Mouse (Mus musculus) natural killer cell, adult 2 months (primary cell): ENCODE measurements around the gene Ncln.

Experiments used
- DNase-seq, 2 experiments: peaks; one replicate each; pipeline ENCODE4 v3.0.0; 2022; ENCODE audit warnings: low spot score in 2 of 2

The Ncln gene

GRCm38 (mm10) chr10:81489941-81490340 lies 6.3 kb downstream of the Ncln start:
- no peak for DNase-seq

- no peak for DNase-seq
Measured at GRCm38 (mm10) chr10:81488081-81488480, 8.1 kb downstream of the Ncln start.

DNA sequence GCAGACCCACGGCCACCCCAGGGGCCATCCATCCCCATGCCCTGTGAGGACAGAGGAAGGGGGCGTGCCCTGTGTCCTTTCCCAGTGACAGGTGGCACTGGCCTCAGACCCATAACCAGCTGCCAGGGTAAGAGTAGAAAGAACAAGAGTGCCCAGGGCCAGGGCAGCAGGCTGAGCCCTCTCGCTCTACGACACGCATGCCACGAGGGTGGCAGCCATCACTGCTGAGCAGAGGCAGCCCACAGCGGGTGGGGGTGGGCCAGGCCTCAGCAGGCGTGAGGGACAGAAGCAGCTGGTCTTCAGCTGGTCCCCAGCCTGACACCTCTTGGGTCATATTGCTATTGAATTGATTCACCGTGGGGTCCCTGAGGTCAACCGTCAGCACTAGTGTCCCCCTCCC lies 9.7 kb downstream of the Ncln start:
- no peak for DNase-seq

DNA sequence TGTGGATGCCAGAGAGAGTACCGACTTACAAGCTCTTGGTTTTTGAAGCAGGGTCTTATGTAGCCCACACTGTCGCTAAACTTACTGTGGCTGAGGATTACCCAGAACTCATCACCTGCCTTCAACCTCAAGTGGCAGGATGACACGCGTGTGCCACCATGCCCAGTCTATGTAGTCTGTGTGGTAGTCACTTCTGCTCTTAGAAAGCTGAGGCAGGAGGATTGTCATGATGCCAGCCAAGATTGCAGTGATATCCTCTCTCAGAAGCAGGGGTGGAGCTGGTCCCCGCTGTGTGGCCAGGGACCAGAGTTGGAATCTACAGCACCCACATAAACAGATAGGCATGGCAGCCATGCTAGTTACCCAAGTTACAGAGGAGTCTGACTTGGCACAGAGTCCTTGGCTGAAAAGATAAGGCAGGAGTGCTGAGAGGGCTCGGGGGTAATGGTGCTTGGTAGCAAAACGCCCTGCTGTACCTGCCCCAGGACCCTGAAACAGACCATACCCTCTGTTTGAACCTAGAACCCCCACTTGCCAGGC lies 10.6 kb downstream of the Ncln start:
- no peak for DNase-seq

GRCm38 (mm10) chr10:81485060-81485449 lies 11.1 kb downstream of the Ncln start:
- no peak for DNase-seq

GRCm38 (mm10) chr10:81484441-81485059 lies 11.6 kb downstream of the Ncln start:
- no peak for DNase-seq

DNA sequence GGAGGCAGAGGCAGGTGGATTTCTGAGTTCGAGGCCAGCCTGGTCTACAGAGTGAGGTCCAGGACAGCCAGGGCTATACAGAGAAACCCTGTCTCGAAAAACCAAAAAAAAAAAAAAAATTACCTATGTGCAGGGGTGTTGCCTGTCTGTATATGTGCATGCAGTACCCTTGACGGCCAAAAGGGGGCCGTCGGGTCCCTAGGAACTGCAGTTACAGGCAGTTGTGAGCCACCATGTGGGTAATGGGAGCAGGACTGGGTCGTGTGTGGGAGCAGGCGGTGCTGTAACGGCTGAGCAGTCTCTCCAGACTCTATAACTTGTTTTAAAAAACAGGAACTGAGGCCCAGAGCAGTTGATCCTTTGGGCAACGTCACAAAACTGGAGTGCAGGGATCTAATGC lies 12.2 kb downstream of the Ncln start:
- DNase-seq = peak in 1 of 2 experiments; percentile 57

- peak; percentile 47 to 56 for DNase-seq
Measured at GRCm38 (mm10) chr10:81482533-81482889, 13.7 kb downstream of the Ncln start, which contains the start of gene Celf5. Gene Celf5, minus strand, starts transcription at chr10:81482709.

DNA sequence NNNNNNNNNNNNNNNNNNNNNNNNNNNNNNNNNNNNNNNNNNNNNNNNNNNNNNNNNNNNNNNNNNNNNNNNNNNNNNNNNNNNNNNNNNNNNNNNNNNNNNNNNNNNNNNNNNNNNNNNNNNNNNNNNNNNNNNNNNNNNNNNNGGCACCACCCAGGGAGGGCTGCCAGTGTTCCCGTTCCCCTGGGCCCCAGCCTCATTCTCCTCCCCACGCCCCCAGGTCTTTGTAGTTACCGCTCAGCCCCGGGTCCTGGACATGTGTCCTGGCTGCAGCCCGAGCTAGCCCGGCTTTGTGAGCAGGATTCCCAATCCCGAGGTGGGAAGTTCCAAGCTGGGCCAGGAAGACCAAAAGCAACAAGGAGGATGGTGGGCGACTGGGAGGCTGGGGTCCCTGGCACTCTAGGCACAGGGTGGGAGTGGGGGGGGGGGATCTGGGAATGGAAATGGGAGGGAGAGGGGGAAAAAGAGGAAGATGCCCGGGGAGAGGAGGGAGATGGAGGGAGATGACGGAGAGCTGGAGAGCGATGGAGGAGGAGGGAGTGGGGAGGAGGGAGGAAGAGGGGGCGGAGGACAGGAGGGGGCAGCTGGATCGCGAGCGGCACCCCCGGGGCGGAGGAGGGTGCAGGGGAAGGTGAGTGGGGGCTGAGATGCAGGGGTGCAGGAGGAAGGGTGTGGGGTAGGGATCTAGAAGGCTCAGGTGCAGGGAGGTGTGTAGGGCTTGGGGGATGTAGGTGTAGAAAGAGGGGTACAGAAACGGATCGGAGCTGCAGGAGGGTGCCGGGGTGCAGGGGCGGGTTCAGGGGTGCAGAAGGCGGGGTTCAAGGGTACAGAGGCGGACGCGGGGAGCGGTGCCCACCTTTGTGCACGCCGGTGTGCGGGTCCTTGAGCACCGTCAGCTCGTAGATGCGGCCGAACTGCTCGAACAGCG lies 14.3 kb downstream of the Ncln start:
- DNase-seq = no peak

DNA sequence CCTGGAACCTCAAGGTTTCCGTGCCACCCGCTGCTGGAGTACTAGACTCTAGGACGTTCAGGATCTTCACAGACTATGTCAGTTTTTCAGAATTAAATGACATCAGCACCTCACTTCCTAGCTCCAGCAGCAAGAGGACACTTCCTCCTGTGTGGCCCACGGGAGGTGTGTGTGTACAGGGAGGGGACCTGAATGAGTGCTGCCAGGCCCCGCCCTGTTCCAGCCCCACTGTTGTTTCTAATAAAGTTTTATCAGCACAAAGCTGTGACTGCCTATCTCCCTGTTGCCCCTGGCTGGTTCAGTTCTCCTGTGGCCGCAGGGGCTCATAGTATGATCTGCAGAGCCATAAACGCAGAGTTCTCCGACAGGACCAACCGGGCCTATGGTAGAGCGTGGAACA lies 21.7 kb downstream of the Ncln start:
- DNase-seq = no peak

DNA sequence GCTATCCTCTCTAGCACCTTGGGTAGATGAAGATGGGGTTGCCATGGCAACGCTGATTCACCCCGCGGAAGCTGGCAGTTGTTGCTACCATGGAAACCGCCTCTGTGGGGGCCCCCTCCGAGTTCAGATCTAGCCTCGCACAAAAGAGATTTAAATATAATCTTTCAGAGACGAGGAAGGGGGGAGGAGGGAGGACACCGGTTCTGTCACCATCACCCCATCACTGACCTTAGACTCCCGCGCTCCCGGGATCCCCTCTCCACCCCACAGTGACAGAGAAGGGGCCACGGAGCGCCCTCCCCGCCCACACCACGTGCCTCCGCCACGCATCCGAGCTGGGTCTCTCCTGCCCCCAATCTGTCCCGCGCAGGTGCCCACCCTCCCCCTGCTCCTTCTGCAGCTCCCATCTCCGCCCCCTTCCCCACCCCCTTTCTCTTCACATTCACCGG lies 23.2 kb downstream of the Ncln start:
- DNase-seq = peak in 1 of 2 experiments; percentile 63

- DNase-seq = no peak
Measured at GRCm38 (mm10) chr10:81472403-81473002, 23.7 kb downstream of the Ncln start.

GRCm38 (mm10) chr10:81470454-81470853 lies 25.7 kb downstream of the Ncln start:
- DNase-seq = peak in 1 of 2 experiments; percentile 39

DNA sequence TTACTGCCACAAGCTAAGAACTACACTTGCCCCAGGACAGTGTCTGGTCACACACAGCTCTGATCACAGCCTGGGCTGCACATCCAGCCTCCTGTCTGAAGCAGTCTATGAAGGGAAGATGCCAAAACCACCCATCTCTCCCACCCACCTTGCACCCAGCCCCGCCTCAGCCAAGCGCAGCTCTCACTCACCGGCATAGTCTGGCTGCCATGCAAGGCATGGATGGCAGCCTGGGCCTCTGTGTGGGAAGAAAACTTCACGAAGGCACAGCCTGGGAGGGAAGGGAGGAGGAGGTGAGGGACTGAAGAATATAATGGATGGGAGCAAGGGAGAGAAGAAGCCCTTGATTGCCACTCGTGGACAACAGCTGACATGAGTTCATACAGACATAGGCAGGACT lies 26.9 kb downstream of the Ncln start:
- DNase-seq = no peak

DNA sequence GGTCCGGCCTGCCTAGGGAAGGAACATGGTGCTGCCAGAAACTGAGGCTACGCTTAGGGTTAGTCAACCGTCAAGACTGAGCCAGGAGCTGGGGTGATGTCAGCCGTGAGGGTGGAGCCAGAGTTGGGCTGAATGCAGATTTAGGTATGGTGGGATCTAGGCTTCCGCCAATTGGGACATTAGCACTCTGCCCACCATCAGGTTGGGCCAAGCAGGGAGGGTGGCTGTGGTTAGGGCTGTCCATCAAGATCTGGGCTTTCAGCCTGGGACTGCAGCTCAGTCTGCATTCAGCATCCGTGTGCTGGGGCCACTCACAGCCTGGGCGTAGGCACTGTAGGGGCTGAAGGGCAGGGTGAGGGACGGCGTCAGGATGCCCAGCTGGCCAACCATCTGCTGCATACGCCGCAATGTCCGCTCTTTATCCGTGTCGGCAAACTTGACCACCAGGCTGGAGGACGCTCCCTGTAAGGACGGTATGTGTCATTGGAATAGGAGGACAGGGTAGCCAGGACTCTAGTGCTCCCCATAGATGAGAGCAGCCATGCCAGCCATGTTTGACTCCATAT lies 28.4 kb downstream of the Ncln start:
- DNase-seq = no peak

- DNase-seq = no peak
Measured at GRCm38 (mm10) chr10:81466881-81467280, 29.3 kb downstream of the Ncln start.

DNA sequence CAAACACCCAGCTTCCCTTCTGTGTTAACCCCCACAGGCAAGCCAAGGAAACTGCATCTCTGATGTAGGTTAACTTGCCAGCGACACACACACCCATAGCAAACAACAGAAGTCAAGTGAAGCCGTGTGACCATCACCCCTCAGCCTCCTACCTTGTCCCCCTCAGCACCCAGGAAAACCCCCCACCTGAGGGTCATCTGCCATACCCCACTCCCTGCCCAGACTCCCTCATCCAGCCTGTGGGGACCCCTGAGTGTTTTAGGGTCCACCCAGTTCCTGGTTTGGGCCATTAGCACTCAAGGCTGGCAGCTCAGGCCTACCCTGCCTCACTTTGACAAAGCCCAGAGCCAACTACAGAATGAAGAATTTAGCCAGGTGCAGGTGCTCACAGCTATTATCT lies 30.1 kb downstream of the Ncln start:
- no peak for DNase-seq

DNA sequence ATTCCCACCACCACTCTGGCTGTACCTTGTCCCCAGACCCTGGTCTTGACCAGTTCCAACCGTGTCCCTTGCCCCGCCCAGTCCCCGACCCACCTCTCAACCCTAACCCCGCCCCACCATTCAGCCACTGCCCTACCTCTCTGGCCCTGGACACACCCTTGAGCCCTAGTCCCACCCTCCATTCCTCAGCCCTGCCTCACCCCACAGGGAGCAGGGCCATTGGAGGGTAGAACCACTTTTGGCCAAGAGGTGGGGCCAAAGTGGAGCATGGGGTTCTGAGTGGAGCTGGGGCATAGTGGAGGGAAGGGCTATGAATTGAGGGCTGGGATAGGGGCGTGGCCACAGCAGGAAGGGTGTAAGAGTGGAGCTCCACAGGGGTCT lies 30.9 kb downstream of the Ncln start:
- no peak for DNase-seq

GRCm38 (mm10) chr10:81464405-81465264 lies 31.6 kb downstream of the Ncln start:
- peak; percentile 51 to 53 for DNase-seq

- DNase-seq = peak in 1 of 2 experiments; percentile 45
Measured at GRCm38 (mm10) chr10:81463531-81463930, 32.7 kb downstream of the Ncln start.

- no peak for DNase-seq
Measured at GRCm38 (mm10) chr10:81462917-81463316, 33.3 kb downstream of the Ncln start.
